Mouse (Mus musculus) brain, embryonic 14.5 days (tissue): ENCODE data around the gene Nr2f2.

ENCODE experiments used
- CTCF ChIP-seq: fragments of 200-500 bp; IDR thresholded peaks from 2 replicates; pipeline ENCODE4 v1.5.1; 2012; ENCODE audit warnings: inconsistent platforms, mild to moderate bottlenecking, moderate library complexity, borderline replicate concordance; ENCODE audit not compliant: insufficient read depth, insufficient read length; ENCODE audit errors: extremely low read depth
- POLR2A ChIP-seq: fragments of 200-500 bp; IDR thresholded peaks from 2 replicates; pipeline ENCODE4 v1.6.1; 2012; ENCODE audit warnings: mild to moderate bottlenecking, inconsistent platforms, borderline replicate concordance; ENCODE audit not compliant: poor library complexity, insufficient read depth, insufficient read length, severe bottlenecking; ENCODE audit errors: extremely low read depth

DNA sequence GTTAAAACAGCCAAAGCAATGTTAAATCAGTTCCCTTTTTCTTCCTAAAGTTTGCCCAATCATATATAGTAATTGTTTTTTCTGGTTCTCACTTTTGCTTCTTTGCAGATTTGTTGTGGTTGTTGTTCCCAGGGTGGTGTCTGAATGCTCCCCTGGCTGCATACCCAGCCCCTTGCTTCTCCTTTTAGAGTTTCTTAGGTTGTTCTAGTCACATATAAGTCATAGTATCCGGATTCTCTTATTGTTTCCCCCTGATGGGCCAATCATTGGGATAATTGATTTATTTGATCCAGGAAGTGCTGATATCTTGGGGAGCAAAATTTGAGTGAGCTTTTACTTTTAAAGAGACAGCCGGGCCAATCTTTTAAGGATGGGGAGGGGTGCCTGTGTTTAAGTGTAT is 39.3 kb downstream of the Nr2f2 start:
- no peak for TF ChIP-seq CTCF
- TF ChIP-seq POLR2A, result no peak
